Mouse (Mus musculus): ENCODE results near the gene Rap1gap.

GRCm38 (mm10) chr4:137714020-137714624 is 49.6 kb downstream of the Rap1gap start:
- TF ChIP-seq CTCF (IDR thresholded peaks at IDR 0.05; ENCODE audit: low read depth, low read length) = peak; percentile 73
- TF ChIP-seq POLR2A (IDR thresholded peaks at IDR 0.05; ENCODE audit: insufficient read depth, low read length) = no peak

All from ES-Bruce4 (cell line).